Mouse (Mus musculus) spleen, adult 12 weeks (tissue): ENCODE measurements at regions not wholly inside any gene's neighbourhood (a gene's known extent, or its start where the extent isn't known, plus 50 kb on each side); places are given as distances from the start of the nearest gene placed in this dataset.
A peak's percentile ranks its signal among the peaks of the same experiment; 100 is the strongest.

Source experiments
- DNase-seq: peaks from one replicate; pipeline ENCODE4 v3.0.0; 2022; ENCODE audit warnings: low spot score

DNA sequence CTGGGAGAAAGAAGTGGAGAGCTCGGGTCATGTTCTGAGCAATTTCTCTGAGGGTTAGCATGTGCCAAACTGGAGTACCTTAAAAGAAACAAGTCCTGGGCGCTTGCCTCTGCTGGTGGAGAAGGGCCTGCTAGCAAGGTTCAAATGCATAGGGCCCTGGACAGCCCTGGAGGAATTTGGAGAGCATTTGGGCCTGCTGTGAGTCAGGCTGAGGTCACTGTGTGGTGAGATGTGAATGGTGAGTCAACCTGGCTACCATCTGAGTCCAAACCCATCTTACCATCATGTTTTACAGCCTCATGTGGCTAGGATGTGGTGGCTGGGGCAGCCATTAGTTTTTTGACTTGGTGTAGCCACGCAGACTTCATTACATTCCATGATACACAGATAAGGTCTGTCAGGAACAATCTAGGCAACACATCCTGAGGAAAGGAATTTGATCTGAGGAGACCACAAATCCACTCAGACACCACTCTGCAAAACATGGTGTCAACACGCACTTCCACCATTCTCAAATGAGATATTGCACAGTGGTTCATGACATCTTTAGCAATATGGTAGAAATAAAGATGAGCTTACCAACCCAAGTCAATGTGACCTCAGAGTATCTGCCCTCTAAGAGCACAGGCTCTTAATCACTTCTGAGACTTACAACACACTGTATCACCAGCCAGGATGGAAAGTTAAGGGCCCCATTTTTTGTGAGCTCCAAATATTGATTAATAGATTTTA, 83.1 kb downstream of the Thbs2 start:
- no peak for DNase-seq

DNA sequence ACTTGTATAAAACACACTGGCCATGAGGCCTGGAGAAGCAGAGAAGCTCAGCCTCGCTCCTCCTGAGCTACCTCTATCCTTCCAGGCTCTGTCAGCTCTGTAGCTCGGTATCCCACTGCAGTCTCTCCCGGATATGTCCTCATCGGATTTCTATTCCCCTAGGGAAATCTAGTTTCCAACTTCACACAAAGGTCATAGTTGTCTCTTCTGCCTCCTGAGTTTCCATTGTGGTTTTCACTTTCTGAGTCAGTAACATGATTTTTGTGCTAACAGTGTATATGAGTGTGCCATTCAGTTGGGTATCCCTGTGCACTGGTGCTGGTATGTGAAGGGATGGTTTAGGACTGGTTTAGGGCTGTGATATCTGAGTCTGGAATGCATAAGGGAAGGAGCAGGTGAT, 85.2 kb downstream of the Thbs2 start:
- DNase-seq = no peak

- DNase-seq = no peak
These were observed 87.6 kb downstream of the Thbs2 start for GRCm38 (mm10) chr17:14606356-14606989.

GRCm38 (mm10) chr17:14599681-14600080, 94.4 kb downstream of the Thbs2 start:
- no peak for DNase-seq

DNA sequence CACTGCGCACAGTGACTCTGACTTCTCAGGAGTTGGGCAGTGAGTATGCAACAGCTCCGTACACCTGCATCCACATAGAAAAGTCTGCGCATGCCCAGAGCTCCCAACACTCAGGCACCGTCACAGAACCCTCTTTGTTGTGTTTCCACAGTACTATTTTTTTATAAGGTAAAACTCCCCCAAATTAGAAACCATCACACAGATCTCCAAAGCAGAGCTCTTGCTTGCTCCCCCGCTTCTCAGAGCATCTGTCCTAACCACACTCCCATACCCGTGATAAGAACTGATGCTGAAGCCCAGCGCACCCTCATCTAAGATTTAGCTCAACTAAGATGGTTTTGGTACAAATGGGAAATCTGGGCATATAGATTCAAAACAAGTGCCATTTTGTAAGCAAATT, 97.6 kb downstream of the Thbs2 start:
- DNase-seq = no peak

- DNase-seq = no peak
These were observed 98.5 kb downstream of the Thbs2 start for GRCm38 (mm10) chr17:14595525-14595924.

GRCm38 (mm10) chr17:14588086-14588817, 105.8 kb downstream of the Thbs2 start:
- DNase-seq = no peak

- DNase-seq = no peak
These were observed 114.4 kb downstream of the Thbs2 start for GRCm38 (mm10) chr17:14579671-14580070.

- no peak for DNase-seq
These were observed 115.3 kb downstream of the Thbs2 start for GRCm38 (mm10) chr17:14578721-14579120.

- DNase-seq = no peak
These were observed 115.8 kb downstream of the Thbs2 start for GRCm38 (mm10) chr17:14578194-14578593.

DNA sequence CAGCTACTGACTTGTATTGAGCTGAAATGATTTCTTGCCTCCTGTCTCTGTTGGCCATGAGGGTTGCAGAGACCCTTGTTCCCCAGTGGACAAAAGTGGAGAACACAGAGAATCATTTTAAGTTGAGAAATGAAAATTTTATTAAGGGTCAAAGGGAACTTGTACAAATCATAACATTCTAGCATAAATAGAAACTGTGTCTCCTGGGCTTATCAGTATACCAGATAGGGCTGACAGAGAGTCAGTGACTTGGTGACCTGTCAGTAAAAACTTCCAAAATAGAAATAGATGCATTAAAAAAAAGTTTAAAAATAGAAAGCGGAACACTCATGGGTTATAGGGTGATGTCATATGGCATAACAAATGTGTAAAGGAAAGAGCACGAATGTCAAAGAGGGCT, 117.9 kb downstream of the Thbs2 start:
- DNase-seq = no peak

GRCm38 (mm10) chr17:14571143-14571542, 122.9 kb downstream of the Thbs2 start:
- no peak for DNase-seq

DNA sequence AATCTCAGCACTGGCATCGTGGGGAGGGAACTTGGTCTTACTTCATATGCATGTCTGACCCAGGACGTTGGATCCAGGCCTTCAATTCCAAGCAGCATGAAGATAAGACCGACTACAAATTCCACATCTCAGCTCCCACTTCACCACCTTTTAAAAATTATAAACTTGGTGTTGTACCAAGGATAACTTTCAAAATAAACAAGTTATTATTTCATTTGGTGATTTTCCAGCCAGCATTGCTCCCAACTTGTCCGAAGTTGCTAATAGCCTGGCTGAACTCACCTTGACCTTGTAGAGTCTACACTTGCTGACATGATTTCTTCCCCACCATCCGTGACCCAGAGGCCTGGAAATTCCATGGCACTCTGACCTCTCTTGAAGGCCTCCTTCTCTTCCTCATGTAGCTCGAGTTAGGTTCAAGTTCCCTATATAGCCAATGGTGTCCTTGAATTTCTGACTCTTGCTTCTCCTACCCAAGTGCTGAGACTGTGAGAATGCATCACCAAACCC, 123.7 kb downstream of the Thbs2 start:
- DNase-seq = no peak

DNA sequence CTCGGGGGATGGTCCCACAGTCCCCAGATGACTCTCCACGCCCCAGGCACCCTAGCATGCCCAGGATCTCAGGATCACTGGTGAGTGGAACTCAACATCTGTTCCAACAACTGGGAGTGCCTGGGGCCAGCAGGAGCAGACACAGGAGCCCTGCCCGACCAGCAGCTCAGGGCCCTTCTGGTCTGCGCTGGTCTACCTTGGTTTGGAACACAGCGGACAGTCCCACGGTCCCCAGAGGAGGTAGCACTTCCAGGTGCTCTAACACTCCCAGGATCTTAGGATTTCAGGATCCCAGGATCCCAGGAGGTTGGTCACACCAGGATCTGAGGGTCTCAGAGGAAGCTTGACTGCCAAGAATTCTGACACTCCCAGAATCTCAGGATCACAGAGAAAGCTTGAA, 131.8 kb downstream of the Thbs2 start:
- no peak for DNase-seq

GRCm38 (mm10) chr17:14557214-14557613, 136.8 kb downstream of the Thbs2 start:
- DNase-seq = no peak

- no peak for DNase-seq
These were observed 140.8 kb downstream of the Thbs2 start for GRCm38 (mm10) chr17:14553195-14553594.

DNA sequence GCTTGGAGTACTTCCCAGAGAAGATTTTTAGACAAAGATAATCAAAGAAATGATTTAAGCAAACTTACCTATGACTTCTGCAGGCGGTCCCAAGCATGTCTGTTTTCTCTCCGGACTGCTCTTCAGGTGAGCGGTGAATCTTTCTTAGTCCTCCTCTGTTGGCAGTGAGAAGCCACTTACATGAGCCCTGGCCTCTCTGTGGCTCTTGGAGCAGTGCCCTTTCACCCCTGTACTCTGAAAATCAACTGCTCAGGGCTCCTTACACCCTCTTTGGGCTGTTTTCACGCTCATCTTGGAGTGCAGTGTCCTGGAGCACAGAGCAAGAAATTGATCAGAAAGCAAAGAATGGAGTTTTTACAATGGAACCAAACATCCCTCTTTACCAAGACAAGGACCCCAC, 142.0 kb downstream of the Thbs2 start:
- no peak for DNase-seq

DNA sequence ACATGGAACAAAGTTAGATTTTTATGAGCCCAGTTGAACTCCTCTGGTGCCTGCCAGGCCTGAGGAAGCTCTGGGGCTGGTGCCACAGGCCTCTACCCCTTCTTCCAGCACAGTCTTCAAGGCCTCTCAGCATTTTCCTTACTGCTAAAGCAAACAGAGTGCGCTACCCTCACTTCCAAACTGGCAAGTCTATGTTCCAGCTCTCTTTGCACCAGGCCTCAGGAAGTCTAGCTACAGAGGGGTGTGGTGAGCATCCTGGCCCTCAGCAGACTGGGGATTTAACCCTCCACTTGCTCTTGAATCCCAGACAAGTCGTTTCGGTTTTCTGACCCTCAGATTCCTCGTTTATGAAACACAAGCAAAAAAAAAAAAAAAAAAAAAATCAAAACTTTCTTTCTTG, 142.4 kb downstream of the Thbs2 start:
- DNase-seq = no peak

GRCm38 (mm10) chr17:14545822-14546473, 148.1 kb downstream of the Thbs2 start:
- peak; percentile 5 for DNase-seq

- no peak for DNase-seq
These were observed 149.6 kb downstream of the Thbs2 start for GRCm38 (mm10) chr17:14544343-14545002.

DNA sequence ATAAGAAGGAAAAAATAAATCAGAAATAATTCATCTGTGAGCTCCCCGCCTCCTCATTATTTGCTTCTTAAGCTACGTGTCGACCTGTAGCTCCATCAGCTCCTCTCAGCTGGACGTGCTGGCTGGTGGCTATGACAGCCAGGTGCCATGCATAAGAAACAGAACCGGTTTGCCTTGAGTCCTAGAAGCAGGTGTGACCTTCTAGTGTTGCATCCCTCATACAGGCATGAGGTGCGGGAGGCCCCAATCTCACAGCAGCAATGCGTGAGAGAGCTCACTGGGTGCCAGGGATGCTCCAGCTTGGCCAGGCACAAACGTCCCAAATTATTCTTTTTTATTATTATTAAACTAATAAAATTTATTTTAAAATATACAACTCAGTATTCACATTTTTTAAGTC, 153.0 kb downstream of the Thbs2 start:
- no peak for DNase-seq
